Mouse (Mus musculus): ENCODE measurements around the gene Lrrc14b.

Lrrc14b gene

GRCm38 (mm10) chr13:74363859-74364235 is at the start of gene Lrrc14b:
Gene Lrrc14b (minus strand): TSS chr13:74364005.
- DNase-seq (ENCODE audit: low spot score), result peak; percentile 60

GRCm38 (mm10) chr13:74399298-74399839 is 35.6 kb upstream of the Lrrc14b start, which contains the start of gene Ftl1-ps1:
Gene Ftl1-ps1 (plus strand): TSS chr13:74399694.
- no peak for DNase-seq (ENCODE audit: low spot score)

GRCm38 (mm10) chr13:74391156-74391555 is 27.4 kb upstream of the Lrrc14b start:
- no peak for DNase-seq (ENCODE audit: low spot score)

- DNase-seq (ENCODE audit: low spot score), result peak; percentile 42
Observed at GRCm38 (mm10) chr13:74390371-74390990, 26.7 kb upstream of the Lrrc14b start, which contains the start of gene Zfp72. Gene Zfp72 (minus strand): TSS chr13:74390836.

GRCm38 (mm10) chr13:74389730-74390129 is 25.9 kb upstream of the Lrrc14b start:
- DNase-seq (ENCODE audit: low spot score), result no peak

GRCm38 (mm10) chr13:74382289-74382688 is 18.5 kb upstream of the Lrrc14b start:
- no peak for DNase-seq (ENCODE audit: low spot score)

- no peak for DNase-seq (ENCODE audit: low spot score)
Observed at GRCm38 (mm10) chr13:74381533-74382276, 17.9 kb upstream of the Lrrc14b start.

- no peak for DNase-seq (ENCODE audit: low spot score)
Observed at GRCm38 (mm10) chr13:74363176-74363858, 488 bp downstream of the Lrrc14b start.

GRCm38 (mm10) chr13:74362218-74362617 is 1.6 kb downstream of the Lrrc14b start:
- DNase-seq (ENCODE audit: low spot score), result no peak

GRCm38 (mm10) chr13:74356491-74356890 is 7.3 kb downstream of the Lrrc14b start:
- no peak for DNase-seq (ENCODE audit: low spot score)

GRCm38 (mm10) chr13:74350435-74350906 is 13.3 kb downstream of the Lrrc14b start:
- no peak for DNase-seq (ENCODE audit: low spot score)

GRCm38 (mm10) chr13:74349566-74350434 is 14.0 kb downstream of the Lrrc14b start, which contains the start of the genes Sdha and Ccdc127:
Gene Sdha (minus strand): TSS chr13:74350280.
Gene Ccdc127 (plus strand): TSS chr13:74350309.
- DNase-seq (ENCODE audit: low spot score), result peak; percentile 97

GRCm38 (mm10) chr13:74341036-74341435 is 22.8 kb downstream of the Lrrc14b start:
- peak; percentile 68 for DNase-seq (ENCODE audit: low spot score)

- no peak for DNase-seq (ENCODE audit: low spot score)
Observed at GRCm38 (mm10) chr13:74329321-74329720, 34.5 kb downstream of the Lrrc14b start.

GRCm38 (mm10) chr13:74317170-74317849 is 46.5 kb downstream of the Lrrc14b start, which contains the start of gene Pdcd6:
Gene Pdcd6 (minus strand): TSS chr13:74317580.
- peak; percentile 95 for DNase-seq (ENCODE audit: low spot score)

GRCm38 (mm10) chr13:74316789-74317169 is 47.0 kb downstream of the Lrrc14b start:
- peak; percentile 7 for DNase-seq (ENCODE audit: low spot score)

- peak; percentile 9 for DNase-seq (ENCODE audit: low spot score)
Observed at GRCm38 (mm10) chr13:74316386-74316785, 47.4 kb downstream of the Lrrc14b start.

GRCm38 (mm10) chr13:74314616-74315015 is 49.2 kb downstream of the Lrrc14b start:
- no peak for DNase-seq (ENCODE audit: low spot score)
